Mouse (Mus musculus) MEL (cell line): ENCODE results near the gene Cenpu.

Source experiments
- CHD2 ChIP-seq: IDR thresholded peaks from 2 replicates; pipeline ENCODE4 v1.6.1; 2011; ENCODE audit warnings: low read length, improper control_type of control experiment
- E2F4 ChIP-seq: IDR thresholded peaks from 2 replicates; pipeline ENCODE4 v1.6.1; 2011; ENCODE audit warnings: low read depth, low read length, improper control_type of control experiment, borderline replicate concordance
- SMC3 ChIP-seq: IDR thresholded peaks from 2 replicates; pipeline ENCODE4 v1.6.1; 2011; ENCODE audit warnings: low read depth, low read length, improper control_type of control experiment
- TAL1 ChIP-seq: IDR thresholded peaks from 2 replicates; pipeline ENCODE4 v1.6.1; 2012; ENCODE audit warnings: mild to moderate bottlenecking, inconsistent platforms, low read length, moderate library complexity, mixed read lengths
- TBP ChIP-seq: IDR thresholded peaks from 2 replicates; pipeline ENCODE4 v1.8.0; 2011; ENCODE audit warnings: low read depth, low read length, improper control_type of control experiment
- TCF12 ChIP-seq: IDR thresholded peaks from 2 replicates; pipeline ENCODE4 v1.6.1; 2014; ENCODE audit warnings: low read depth, mild to moderate bottlenecking, inconsistent platforms, low read length, improper control_type of control experiment, moderate library complexity
- ZC3H11A ChIP-seq: IDR thresholded peaks from 2 replicates; pipeline ENCODE4 v1.6.1; 2012; ENCODE audit warnings: low read depth, mild to moderate bottlenecking, inconsistent platforms, low read length, improper control_type of control experiment

DNA sequence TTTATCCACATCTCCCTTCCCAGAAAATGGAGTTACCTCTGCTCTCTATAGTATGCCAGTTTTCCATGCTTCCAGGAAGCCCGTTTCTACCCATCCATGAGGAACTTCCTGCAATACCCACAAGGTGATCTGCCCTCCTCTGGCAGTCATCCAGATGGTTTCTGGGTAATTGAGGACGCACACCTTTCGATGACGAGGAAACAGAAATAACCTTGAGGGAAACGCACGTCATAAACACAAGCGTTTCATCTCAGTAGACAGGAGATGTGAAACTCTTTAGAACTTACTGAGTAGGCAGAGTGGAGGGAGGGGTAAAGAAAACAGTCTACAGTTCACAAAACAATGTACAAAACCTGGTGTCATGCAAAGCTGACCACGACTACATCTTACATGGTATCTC, 1.8 kb upstream of the Cenpu start:
- no peak for TF ChIP-seq TCF12
- no peak for TF ChIP-seq ZC3H11A
- no peak for TF ChIP-seq CHD2
- TF ChIP-seq TAL1: no peak
- no peak for TF ChIP-seq E2F4
- no peak for TF ChIP-seq SMC3
- TF ChIP-seq TBP: no peak
